Comparison of ENCODE assay signal across 9 mouse cellular contexts in the genomic region with DNA sequence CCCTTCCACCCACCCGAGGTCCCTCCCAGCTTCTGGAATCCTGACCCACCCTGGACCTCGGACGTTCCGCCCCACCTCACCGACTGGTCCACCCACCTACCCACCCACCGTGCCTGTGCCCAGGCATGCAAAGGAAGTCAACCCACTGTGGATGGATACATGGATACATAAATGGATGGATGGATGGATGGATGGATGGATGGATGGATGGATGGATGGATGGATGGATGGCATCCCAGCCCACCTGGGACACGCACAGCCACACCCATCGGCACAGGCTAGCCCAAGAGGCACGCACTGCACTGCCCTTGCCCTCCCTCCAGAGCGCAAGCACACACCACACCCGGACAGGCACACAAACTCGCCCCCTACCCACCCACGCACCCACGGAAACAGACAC. TPM values are rescaled to one million over a fixed set of nuclear protein-coding genes. Genes with fewer than 3 reads are reported as not detected.
DNase-seq lines count a peak whose midpoint lies in the region; TF ChIP-seq lines count a peak whose summit lies in the region.
"Not testable (repeated sequence)": the region's sequence is repeated elsewhere in the genome, so short reads cannot be mapped to it uniquely, and the experiment has no call there.
"Had no signal": no experiment of that assay in that cellular context is flagged by ENCODE, and none has a peak within 500 bp of the region (broad histone marks: within the 10 kb centered on the region; RNA-seq: fewer than 3 reads in every experiment).

No protein-coding gene starts in this region.

- TF ChIP-seq POLR2A in thymus, adult 2 months (IDR thresholded peaks at IDR 0.05; ENCODE audit: control insufficient read depth, extremely low read depth, insufficient read depth, low read length, poor library complexity): not testable (repeated sequence)

- 86% methylated on average over 7 of the region's 14 CpGs for WGBS in thymus, adult 2 months

- intact Hi-C loops in heart, postnatal 25 days (cut with DNase I): not testable (repeated sequence)

- not testable (repeated sequence) for H3K27ac ChIP-seq in thymus, adult 2 months (ENCODE audit: control insufficient read depth, insufficient read depth, low read length)

- H3K4me3 ChIP-seq in thymus, adult 2 months (ENCODE audit: control insufficient read depth, insufficient read depth, low read length): not testable (repeated sequence)

- H3K27me3 ChIP-seq in thymus, adult 2 months (ENCODE audit: control insufficient read depth, insufficient read depth, low read length): not testable (repeated sequence)

- peak; percentile 19 for DNase-seq in cerebellum, adult 11 months
- DNase-seq in frontal cortex, postnatal 14 days (ENCODE audit: low spot score in 2 of 2): peak; percentile 36 to 56
- DNase-seq in heart, postnatal 25 days (ENCODE audit: low spot score): peak; percentile 34
- DNase-seq in kidney, postnatal 14 days: peak; percentile 48
- peak; percentile 33 to 34 for DNase-seq in lung, adult 18-20 months
- DNase-seq in ovary, postnatal 10 days (ENCODE audit: low spot score): peak; percentile 28
- DNase-seq in thymus, adult 2 months: peak; percentile 35

- H3K4me1 ChIP-seq in thymus, adult 2 months (replicated peaks; ENCODE audit: control insufficient read depth, insufficient read depth, low read length): not testable (repeated sequence)

- not testable (repeated sequence) for TF ChIP-seq CTCF in thymus, adult 2 months (IDR thresholded peaks at IDR 0.05; ENCODE audit: borderline replicate concordance, control insufficient read depth, extremely low read depth, insufficient read depth, low read length, poor library complexity)

- H3K36me3 ChIP-seq in thymus, adult 2 months (ENCODE audit: control insufficient read depth, insufficient read depth, low read length): not testable (repeated sequence)

RNA-seq across cellular contexts. Expression of gene Gas8, which starts 19.0 kb away (rescaled TPM):
- total RNA-seq in heart, postnatal 25 days (2021): 1 to 10 TPM; 4.6 TPM
- polyA plus RNA-seq in thymus, adult 2 months (2012; rRNA removed): 9.7 and 9.9 TPM in 2 replicates

RNA-seq across cellular contexts. Expression of gene Dbndd1, which starts 22.4 kb away (rescaled TPM):
- not detected for total RNA-seq in heart, postnatal 25 days (2021)
- 1.3 and 2.1 TPM in 2 replicates for polyA plus RNA-seq in thymus, adult 2 months (2012; rRNA removed)
- total RNA-seq: gastrocnemius, postnatal 14 days; heart, adult 8-10 months had no signal

RNA-seq across cellular contexts. Expression of gene Afg3l1, which starts 59.9 kb away (rescaled TPM):
- total RNA-seq in heart, postnatal 25 days (2021): 10 to 100 TPM; 58.0 to 58.2 TPM
- polyA plus RNA-seq in thymus, adult 2 months (2012; rRNA removed): 29.9 and 33.4 TPM in 2 replicates
